ENCODE assay signal across 8 mouse cellular contexts in genomic region chr5:103972801-103973200, GRCm38 (mm10). TPM values are rescaled to one million over a fixed set of nuclear protein-coding genes. Genes with fewer than 3 reads are reported as not detected.
DNase-seq lines count a peak whose midpoint lies in the region; ATAC-seq and TF ChIP-seq lines count a peak whose summit lies in the region.

No protein-coding gene starts in this region.

- H3K4me2 ChIP-seq in lung, embryonic 14.5 days: peak overlapping the region; percentile 45
- H3K4me2 ChIP-seq in intestine, embryonic 14.5 days (ENCODE audit: low read length): peak overlapping the region; percentile 14; the same call in 1 of the 2 replicates
- peak overlapping the region; percentile 29; the same call in 1 of the 2 replicates for H3K4me2 ChIP-seq in stomach, embryonic 14.5 days (replicated peaks; ENCODE audit: low read depth, low read length)

- intact Hi-C loops in gastrocnemius, adult 2 months (cut with DNase I): no loop called here

- no peaks in the 10 kb centered on the region for H3K27me3 ChIP-seq in lung, embryonic 14.5 days (ENCODE audit: insufficient read depth, low read length)
- no peaks in the 10 kb centered on the region for H3K27me3 ChIP-seq in intestine, embryonic 14.5 days (replicated peaks; ENCODE audit: control insufficient read depth, insufficient read depth, low read length)
- no peaks in the 10 kb centered on the region for H3K27me3 ChIP-seq in stomach, embryonic 14.5 days (ENCODE audit: control insufficient read depth, insufficient read depth, low read length)

- H3K27ac ChIP-seq in gastrocnemius, adult 2 months: no peak overlapping the region
- no peak overlapping the region for H3K27ac ChIP-seq in lung, embryonic 14.5 days (ENCODE audit: low read depth)
- H3K27ac ChIP-seq in intestine, embryonic 14.5 days (ENCODE audit: low read depth): no peak overlapping the region
- no peak overlapping the region for H3K27ac ChIP-seq in stomach, embryonic 14.5 days (ENCODE audit: low read length)

- no peak overlapping the region for H3K9ac ChIP-seq in lung, embryonic 14.5 days
- H3K9ac ChIP-seq in intestine, embryonic 14.5 days (ENCODE audit: low read length): no peak overlapping the region
- no peak overlapping the region for H3K9ac ChIP-seq in stomach, embryonic 14.5 days (replicated peaks; ENCODE audit: low read depth, low read length)

- no peak for TF ChIP-seq CTCF in gastrocnemius, adult 2 months (IDR thresholded peaks at IDR 0.05)
- no peak for TF ChIP-seq CTCF in lung, embryonic 14.5 days (IDR thresholded peaks at IDR 0.05; ENCODE audit: low read depth)

- peak overlapping the region; percentile 52 for H3K4me3 ChIP-seq in gastrocnemius, adult 2 months
- H3K4me3 ChIP-seq in lung, embryonic 14.5 days (ENCODE audit: low read depth, low read length): no peak overlapping the region; the same call in 1 of the 2 replicates
- H3K4me3 ChIP-seq in intestine, embryonic 14.5 days (ENCODE audit: low read depth, low read length): no peak overlapping the region
- H3K4me3 ChIP-seq in stomach, embryonic 14.5 days (ENCODE audit: low read depth, low read length): no peak overlapping the region

- H3K9me3 ChIP-seq in lung, embryonic 14.5 days (ENCODE audit: low read depth, low read length): no peaks in the 10 kb centered on the region
- H3K9me3 ChIP-seq in intestine, embryonic 14.5 days (ENCODE audit: control insufficient read depth, low read length): no peaks in the 10 kb centered on the region
- no peaks in the 10 kb centered on the region for H3K9me3 ChIP-seq in stomach, embryonic 14.5 days (ENCODE audit: control insufficient read depth, low read depth, low read length)

- no peaks in the 10 kb centered on the region for H3K4me1 ChIP-seq in lung, embryonic 14.5 days (ENCODE audit: insufficient read depth)
- H3K4me1 ChIP-seq in intestine, embryonic 14.5 days (replicated peaks; ENCODE audit: control insufficient read depth, insufficient read depth, low read length): no peaks in the 10 kb centered on the region
- no peaks in the 10 kb centered on the region for H3K4me1 ChIP-seq in stomach, embryonic 14.5 days (ENCODE audit: control insufficient read depth, insufficient read depth, low read length)

- ATAC-seq in lung, embryonic 14.5 days (ENCODE audit: insufficient read depth): no peak
- ATAC-seq in intestine, embryonic 14.5 days (replicated peaks; ENCODE audit: low FRiP score, low TSS enrichment, low read depth): no peak
- ATAC-seq in stomach, embryonic 14.5 days (ENCODE audit: insufficient number of reproducible peaks, insufficient read depth, low FRiP score, low read depth): no peak

- no peaks in the 10 kb centered on the region for H3K36me3 ChIP-seq in lung, embryonic 14.5 days (ENCODE audit: insufficient read depth)
- H3K36me3 ChIP-seq in intestine, embryonic 14.5 days (ENCODE audit: control insufficient read depth, insufficient read depth, low read length): no peaks in the 10 kb centered on the region
- no peaks in the 10 kb centered on the region for H3K36me3 ChIP-seq in stomach, embryonic 14.5 days (ENCODE audit: control insufficient read depth, insufficient read depth, low read length)

- WGBS in lung, embryonic 14.5 days: 56% methylated on average over 13 of the region's 13 CpGs
- WGBS in intestine, embryonic 14.5 days: 69% methylated on average over 13 of the region's 13 CpGs
- 61% methylated on average over 13 of the region's 13 CpGs for WGBS in stomach, embryonic 14.5 days

- no peak for DNase-seq in gastrocnemius, adult 2 months
- DNase-seq in gastrocnemius, postnatal 25 days: no peak
- no peak for DNase-seq in lung, embryonic 14.5 days
- no peak for DNase-seq in lung, postnatal 4 days
- DNase-seq in intestine, embryonic 14.5 days (ENCODE audit: low spot score): peak; percentile 52
- DNase-seq in urinary bladder, postnatal 10 days (ENCODE audit: low spot score): no peak
- DNase-seq in thymus, postnatal 0 days (ENCODE audit: low spot score): no peak

RNA-seq across cellular contexts. Expression of gene Hsd17b13, which starts 4.4 kb away (rescaled TPM):
- not detected for total RNA-seq in gastrocnemius, adult 2 months (2021)
- not detected for total RNA-seq in gastrocnemius, postnatal 25 days (2021)
- polyA plus RNA-seq in lung, embryonic 14.5 days (2014; fragmentation: Nextera tagmentation; extraction: Ambion mirVana): 0.23 and 0.61 TPM in 2 replicates
- polyA plus RNA-seq in intestine, embryonic 14.5 days (2014; fragmentation: Nextera tagmentation; extraction: Ambion mirVana): 1.9 and 4.6 TPM in 2 replicates
- 0.38 and 0.39 TPM in 2 replicates for polyA plus RNA-seq in stomach, embryonic 14.5 days (2014; fragmentation: Nextera tagmentation; extraction: Ambion mirVana)
- polyA plus RNA-seq in thymus, postnatal 0 days (2015; fragmentation: Nextera tagmentation; extraction: Ambion mirVana): 0.12 TPM in 2 replicates

RNA-seq across cellular contexts. Expression of gene Hsd17b11, which starts 48.9 kb away (rescaled TPM):
- total RNA-seq in gastrocnemius, adult 2 months (2021): 1 to 10 TPM; 8.6 to 9.2 TPM
- 1 to 10 TPM; 7.8 to 8.3 TPM for total RNA-seq in gastrocnemius, postnatal 25 days (2021)
- 4.2 and 4.4 TPM in 2 replicates for polyA plus RNA-seq in lung, embryonic 14.5 days (2014; fragmentation: Nextera tagmentation; extraction: Ambion mirVana)
- 6.2 and 6.5 TPM in 2 replicates for polyA plus RNA-seq in intestine, embryonic 14.5 days (2014; fragmentation: Nextera tagmentation; extraction: Ambion mirVana)
- 5.9 and 8.2 TPM in 2 replicates for polyA plus RNA-seq in stomach, embryonic 14.5 days (2014; fragmentation: Nextera tagmentation; extraction: Ambion mirVana)
- 3.9 and 5.7 TPM in 2 replicates for polyA plus RNA-seq in thymus, postnatal 0 days (2015; fragmentation: Nextera tagmentation; extraction: Ambion mirVana)
